Mouse (Mus musculus) MEL (cell line): ENCODE data around the gene Ckap2l. TPM values are rescaled to one million over a fixed set of nuclear protein-coding genes. Genes with fewer than 3 reads are reported as not detected.

ENCODE experiments used
- DNase-seq: peaks from one replicate; pipeline ENCODE4 v3.0.0; 2011; ENCODE audit warnings: low read depth, low spot score
- H3K27ac ChIP-seq: 2 replicates; pipeline ENCODE4 v1.5.1; 2012; ENCODE audit warnings: low read depth, mild to moderate bottlenecking, control low read depth, low read length, moderate library complexity; ENCODE audit not compliant: control insufficient read depth
- H3K27me3 ChIP-seq, 2 experiments: fragments of 150-350 bp in 1 of 2; sonication (generic) in 1 of 2; 2 replicates each; pipeline ENCODE4 v1.6.1; 2012; ENCODE audit warnings: low read length in 2 of 2, mild to moderate bottlenecking in 2 of 2, improper control_type of control experiment in 1 of 2, moderate library complexity in 1 of 2; ENCODE audit not compliant: insufficient read depth in 2 of 2, control insufficient read depth in 1 of 2
- H3K36me3 ChIP-seq, 2 experiments: 2 replicates each; pipeline ENCODE4 v1.6.1; 2012 to 2014; ENCODE audit warnings: low read length in 2 of 2, improper control_type of control experiment in 1 of 2, inconsistent platforms in 1 of 2, mild to moderate bottlenecking in 1 of 2; ENCODE audit not compliant: insufficient read depth in 2 of 2, control insufficient read depth in 1 of 2
- H3K4me1 ChIP-seq, 2 experiments: fragments of 150-350 bp in 1 of 2; sonication (generic) in 1 of 2; 2 replicates each; pipeline ENCODE4 v1.6.1; 2012; ENCODE audit warnings: low read length in 2 of 2, improper control_type of control experiment in 1 of 2, mild to moderate bottlenecking in 1 of 2; ENCODE audit not compliant: insufficient read depth in 2 of 2, control insufficient read depth in 1 of 2
- H3K4me3 ChIP-seq, 2 experiments: fragments of 150-350 bp in 1 of 2; sonication (generic) in 1 of 2; 2 replicates each; pipeline ENCODE4 v1.5.1; 2012; ENCODE audit warnings: low read depth in 2 of 2, low read length in 2 of 2, mild to moderate bottlenecking in 2 of 2, moderate library complexity in 2 of 2, control low read depth in 1 of 2, improper control_type of control experiment in 1 of 2; ENCODE audit not compliant: control insufficient read depth in 1 of 2, insufficient read depth in 1 of 2
- H3K79me2 ChIP-seq: 2 replicates; pipeline ENCODE4 v1.6.1; 2012; ENCODE audit warnings: mild to moderate bottlenecking, low read length, moderate library complexity; ENCODE audit not compliant: control insufficient read depth, poor library complexity, insufficient read depth
- H3K9ac ChIP-seq: 2 replicates; pipeline ENCODE4 v1.6.1; 2012; ENCODE audit warnings: low read depth, mild to moderate bottlenecking, control low read depth, low read length, moderate library complexity; ENCODE audit not compliant: control insufficient read depth, poor library complexity, severe bottlenecking
- H3K9me3 ChIP-seq: fragments of 150-350 bp; sonication (generic); replicated peaks from 2 replicates; pipeline ENCODE4 v1.6.1; 2012; ENCODE audit warnings: mild to moderate bottlenecking, low read length, improper control_type of control experiment, moderate library complexity; ENCODE audit not compliant: insufficient read depth
- ETS1 ChIP-seq: IDR thresholded peaks from 2 replicates; pipeline ENCODE4 v1.6.1; 2012; ENCODE audit warnings: low read depth, mild to moderate bottlenecking, inconsistent platforms, low read length, improper control_type of control experiment, moderate library complexity
- GABPA ChIP-seq: IDR thresholded peaks from 2 replicates; pipeline ENCODE4 v1.6.1; 2012; ENCODE audit warnings: low read depth, mild to moderate bottlenecking, inconsistent platforms, low read length, improper control_type of control experiment, moderate library complexity
- JUND ChIP-seq: IDR thresholded peaks from 2 replicates; pipeline ENCODE4 v1.6.1; 2011; ENCODE audit warnings: low read depth, mild to moderate bottlenecking, improper control_type of control experiment, low read length
- MAFK ChIP-seq: IDR thresholded peaks from 2 replicates; pipeline ENCODE4 v1.6.1; 2011; ENCODE audit warnings: low read depth, mild to moderate bottlenecking, low read length, improper control_type of control experiment, borderline replicate concordance
- MAZ ChIP-seq: IDR thresholded peaks from 2 replicates; pipeline ENCODE4 v1.6.1; 2012; ENCODE audit warnings: low read depth, mild to moderate bottlenecking, inconsistent platforms, low read length, improper control_type of control experiment
- MEF2A ChIP-seq: IDR thresholded peaks from 2 replicates; pipeline ENCODE4 v1.6.1; 2014; ENCODE audit warnings: low read depth, mild to moderate bottlenecking, inconsistent platforms, low read length, improper control_type of control experiment; ENCODE audit not compliant: poor library complexity, insufficient replicate concordance, severe bottlenecking; ENCODE audit errors: extremely low read depth
- MYB ChIP-seq: IDR thresholded peaks from 2 replicates; pipeline ENCODE4 v1.6.1; 2011; ENCODE audit warnings: mild to moderate bottlenecking, low read depth, low read length, improper control_type of control experiment
- NRF1 ChIP-seq: IDR thresholded peaks from 2 replicates; pipeline ENCODE4 v1.6.1; 2014; ENCODE audit warnings: low read depth, mild to moderate bottlenecking, inconsistent platforms, low read length, improper control_type of control experiment, moderate library complexity; ENCODE audit not compliant: poor library complexity, insufficient read depth, severe bottlenecking
- POLR2AphosphoS2 ChIP-seq: IDR thresholded peaks from 2 replicates; pipeline ENCODE4 v1.6.1; 2011; ENCODE audit warnings: low read length, improper control_type of control experiment
- POLR2AphosphoS5 ChIP-seq: IDR thresholded peaks from 2 replicates; pipeline ENCODE4 v1.6.1; 2012; ENCODE audit warnings: low read depth, borderline replicate concordance, mild to moderate bottlenecking, inconsistent platforms, low read length, moderate library complexity, mixed read lengths
- SIN3A ChIP-seq: IDR thresholded peaks from 2 replicates; pipeline ENCODE4 v1.6.1; 2012; ENCODE audit warnings: low read length, improper control_type of control experiment, inconsistent platforms
- TBP ChIP-seq: IDR thresholded peaks from 2 replicates; pipeline ENCODE4 v1.8.0; 2011; ENCODE audit warnings: low read depth, low read length, improper control_type of control experiment
- TCF12 ChIP-seq: IDR thresholded peaks from 2 replicates; pipeline ENCODE4 v1.6.1; 2014; ENCODE audit warnings: low read depth, mild to moderate bottlenecking, inconsistent platforms, low read length, improper control_type of control experiment, moderate library complexity
- USF1 ChIP-seq: IDR thresholded peaks from 2 replicates; pipeline ENCODE4 v1.6.1; 2014; ENCODE audit warnings: low read depth, mild to moderate bottlenecking, inconsistent platforms, low read length, improper control_type of control experiment, moderate library complexity
- ZKSCAN1 ChIP-seq: IDR thresholded peaks from 2 replicates; pipeline ENCODE4 v1.6.1; 2012; ENCODE audit warnings: low read depth, mild to moderate bottlenecking, inconsistent platforms, low read length, improper control_type of control experiment, moderate library complexity
- polyA plus RNA-seq, 2 experiments: library from polyadenylated mRNA; stranded (reverse) in 1 of 2; unstranded in 1 of 2; fragments of >175 nt in 1 of 2; fragments of >200 nt in 1 of 2; gene quantifications; 2 replicates each; pipeline versions ENCODE4 v1.2.1 to v1.2.4; 2012; ENCODE audit warnings: low replicate concordance in 2 of 2, low read depth in 1 of 2; ENCODE audit not compliant: insufficient read length in 2 of 2, insufficient read depth in 1 of 2, missing spikeins in 1 of 2
- total RNA-seq: library from RNA; depleted of rRNA; stranded (reverse); fragments of 300-350 nt; gene quantifications from 2 replicates; pipeline ENCODE4 v1.2.3, GENCODE M21; 2012

The Ckap2l gene
- total and polyA plus RNA-seq, 3 experiments: 10.6 to 25.7 TPM; not detected in 1

DNA sequence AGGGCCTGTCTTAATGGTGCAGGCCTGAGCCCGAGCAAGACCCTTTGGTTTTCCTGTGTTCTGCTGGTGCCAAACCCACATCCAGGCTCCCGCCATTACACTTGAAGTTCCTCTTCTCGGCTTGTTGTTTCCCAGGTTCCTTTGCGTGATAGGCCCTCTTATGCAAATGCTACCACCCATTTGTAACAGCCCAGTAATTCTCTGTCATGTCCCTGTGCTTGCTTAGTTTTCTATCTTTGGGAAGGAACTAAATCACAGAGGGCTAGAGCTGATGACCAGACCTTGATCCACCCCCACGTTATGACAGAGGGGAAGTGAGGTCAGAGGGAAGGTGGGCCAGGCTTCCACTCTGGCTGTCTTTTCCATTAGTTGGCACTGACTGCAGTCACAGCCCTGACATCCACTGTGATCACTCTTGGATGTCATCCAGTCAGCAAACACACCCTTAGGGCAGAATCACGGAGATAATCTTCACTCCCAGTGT is 41.2 kb upstream of the Ckap2l start:
- TF ChIP-seq TBP: 0 out of 2 replicates have a peak, but pooled peaks have one; percentile 25
- no peak for TF ChIP-seq MYB
- TF ChIP-seq, all 39 proteins: peak for 1
- peak; percentile 64 for DNase-seq
- Histone ChIP-seq H3K9me3 (no peaks in the 10 kb centered on the region), H3K9ac (no peak overlapping the region), H3K36me3 (no peaks in the 10 kb centered on the region; a peak in 1 of 4 replicates), H3K79me2 (no peaks in the 10 kb centered on the region), H3K27me3 (no peaks in the 10 kb centered on the region; a peak in 1 of 4 replicates), H3K27ac (0 out of 2 replicates have a peak overlapping the region, but pooled peaks have one; percentile 11), H3K4me3 (no peak overlapping the region), H3K4me1 (no peaks in the 10 kb centered on the region)

DNA sequence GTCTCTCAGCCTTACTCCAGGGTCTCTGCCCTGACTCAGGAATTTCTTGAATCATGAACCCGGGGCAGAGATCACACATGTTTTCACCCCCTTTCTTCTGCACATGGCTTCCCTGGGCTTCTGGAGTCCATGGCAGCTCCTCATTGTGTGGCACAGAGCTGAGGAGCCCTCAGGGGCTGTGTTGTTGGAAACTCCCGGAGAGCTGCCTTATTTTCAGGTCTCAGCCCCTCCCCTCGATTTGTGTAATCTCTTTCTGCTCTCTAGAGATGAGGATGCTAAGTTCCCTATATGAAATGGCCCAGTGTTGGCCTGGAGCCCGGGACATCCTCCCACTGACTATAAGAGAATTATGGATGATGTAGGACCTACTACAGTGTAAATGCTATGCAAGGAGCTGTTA is 36.5 kb upstream of the Ckap2l start:
- Histone ChIP-seq H3K9me3 (no peaks in the 10 kb centered on the region), H3K4me3 (no peak overlapping the region), H3K4me1 (no peaks in the 10 kb centered on the region), H3K9ac (no peak overlapping the region), H3K79me2 (no peaks in the 10 kb centered on the region), H3K27me3 (peaks cover 0 to 2% of the 10 kb centered on the region in 2 experiments; a peak in 2 of 4 replicates), H3K36me3 (no peaks in the 10 kb centered on the region; a peak in 1 of 4 replicates), H3K27ac (no peak overlapping the region)
- no peak for DNase-seq
- TF ChIP-seq MYB: no peak
- no peak for TF ChIP-seq TBP

DNA sequence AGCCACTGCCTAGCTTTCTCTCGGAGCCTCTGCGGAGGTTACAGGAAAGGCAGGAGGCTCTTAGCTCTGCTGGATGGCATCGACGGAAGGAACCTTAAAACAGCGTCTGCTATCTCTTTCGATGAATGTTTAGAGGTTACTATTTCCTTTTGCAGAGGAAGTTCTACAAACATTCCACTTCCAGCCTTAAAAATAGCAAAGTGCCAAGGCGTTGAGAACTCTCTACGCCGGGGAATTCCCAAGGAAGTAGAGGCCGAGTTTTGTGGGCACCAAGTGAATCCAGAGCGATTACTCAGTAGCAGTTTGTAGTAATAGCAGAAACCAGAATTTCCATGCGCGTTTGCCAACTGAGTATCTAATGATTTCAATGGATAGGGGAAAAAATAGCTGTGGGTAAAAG is 33.5 kb upstream of the Ckap2l start:
- peaks cover 0 to 2% of the 10 kb centered on the region in 2 experiments; a peak in 2 of 4 replicates for H3K27me3 ChIP-seq
- H3K27ac ChIP-seq: no peak overlapping the region
- no peaks in the 10 kb centered on the region for H3K9me3 ChIP-seq
- H3K4me1 ChIP-seq: no peaks in the 10 kb centered on the region
- H3K36me3 ChIP-seq: no peaks in the 10 kb centered on the region
- no peaks in the 10 kb centered on the region for H3K79me2 ChIP-seq
- no peak for DNase-seq
- no peak overlapping the region for H3K9ac ChIP-seq
- TF ChIP-seq GABPA (no peak), ZKSCAN1 (no peak), SIN3A (no peak), MAFK (no peak), NRF1 (no peak), TCF12 (no peak), JUND (no peak), MAZ (no peak), POLR2AphosphoS5 (no peak), ETS1 (no peak), MEF2A (no peak), USF1 (no peak), POLR2AphosphoS2 (no peak), TBP (no peak)
- H3K4me3 ChIP-seq: no peak overlapping the region
